Mouse (Mus musculus): Measurements from ENCODE around the gene Tpbg. TPM values are rescaled to one million over a fixed set of nuclear protein-coding genes. Genes with fewer than 3 reads are reported as not detected.

Tpbg gene
- polyA plus RNA-seq, 1 experiment from 2014 or later: 26.6 TPM

DNA sequence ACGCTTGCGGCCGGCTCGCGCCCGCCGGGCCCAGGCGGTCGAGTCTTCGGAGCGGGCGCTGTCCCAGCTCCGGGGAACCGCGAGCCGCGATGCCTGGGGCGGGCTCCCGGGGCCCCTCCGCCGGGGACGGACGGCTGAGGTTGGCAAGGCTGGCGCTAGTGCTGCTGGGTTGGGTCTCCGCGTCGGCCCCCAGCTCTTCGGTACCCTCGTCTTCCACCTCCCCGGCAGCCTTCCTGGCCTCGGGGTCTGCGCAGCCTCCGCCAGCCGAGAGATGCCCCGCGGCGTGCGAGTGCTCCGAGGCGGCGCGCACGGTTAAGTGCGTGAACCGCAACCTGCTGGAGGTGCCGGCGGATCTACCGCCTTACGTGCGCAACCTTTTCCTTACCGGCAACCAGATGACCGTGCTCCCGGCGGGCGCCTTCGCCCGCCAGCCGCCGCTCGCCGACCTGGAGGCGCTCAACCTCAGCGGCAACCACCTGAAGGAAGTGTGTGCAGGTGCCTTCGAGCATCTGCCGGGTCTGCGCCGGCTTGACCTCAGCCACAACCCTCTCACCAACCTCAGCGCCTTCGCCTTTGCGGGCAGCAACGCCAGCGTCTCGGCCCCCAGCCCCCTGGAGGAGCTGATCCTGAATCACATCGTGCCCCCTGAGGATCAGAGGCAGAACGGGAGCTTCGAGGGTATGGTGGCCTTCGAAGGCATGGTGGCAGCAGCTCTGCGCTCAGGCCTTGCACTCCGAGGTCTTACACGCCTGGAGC is 1.9 kb downstream of the Tpbg start:
- Histone ChIP-seq H3K4me3 (peak overlapping the region; percentile 69), H3K27ac (peak overlapping the region; percentile 95)

GRCm38 (mm10) chr9:85844647-85844983 is 2.4 kb downstream of the Tpbg start:
- Histone ChIP-seq H3K9me3 (no peaks in the 10 kb centered on the region), H3K4me1 (peaks cover 17% of the 10 kb centered on the region), H3K4me3 (peak overlapping the region; percentile 69), H3K27me3 (peaks cover 12% of the 10 kb centered on the region), H3K9ac (peak overlapping the region; percentile 81), H3K36me3 (peaks cover 11% of the 10 kb centered on the region), H3K27ac (no peak overlapping the region), H3K4me2 (peak overlapping the region; percentile 92)
- 69% methylated on average over 9 of the region's 9 CpGs for WGBS
- no peak for ATAC-seq (ENCODE audit: insufficient number of reproducible peaks, insufficient read depth, low FRiP score, low TSS enrichment, low read depth)

More for the DNA sequence above, 1.9 kb downstream of the Tpbg start:
- peaks cover 11% of the 10 kb centered on the region for H3K36me3 ChIP-seq
- no peaks in the 10 kb centered on the region for H3K9me3 ChIP-seq
- peaks cover 16% of the 10 kb centered on the region for H3K27me3 ChIP-seq
- peak overlapping the region; percentile 92 for H3K4me2 ChIP-seq
- H3K9ac ChIP-seq: peak overlapping the region; percentile 81
- ATAC-seq (ENCODE audit: insufficient number of reproducible peaks, insufficient read depth, low FRiP score, low TSS enrichment, low read depth): 0 out of 2 replicates have a peak, but pooled peaks have one; percentile 2
- H3K4me1 ChIP-seq: peaks cover 17% of the 10 kb centered on the region
- 2% methylated on average over 79 of the region's 80 CpGs for WGBS

DNA sequence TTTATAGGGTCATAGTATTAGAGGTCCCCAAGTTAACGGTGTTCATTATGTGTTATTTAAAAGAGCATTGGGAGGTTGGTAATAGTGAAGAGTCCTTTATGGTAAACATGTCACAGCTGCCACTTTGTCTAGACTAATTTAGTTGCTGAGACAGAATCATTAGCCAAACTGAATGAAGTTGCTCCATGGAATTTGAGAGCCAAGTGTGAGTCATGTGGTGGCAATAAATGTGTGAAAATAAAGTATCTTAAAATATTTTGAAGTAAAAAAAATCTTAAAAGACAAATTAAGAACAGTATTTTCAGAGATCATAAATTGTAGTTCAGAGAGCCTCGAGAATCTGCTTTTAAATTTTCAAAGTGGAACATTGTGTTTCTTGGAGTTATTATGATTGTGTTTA is 4.0 kb downstream of the Tpbg start:
- 60% methylated on average over 2 of the region's 2 CpGs for WGBS
- H3K27me3 ChIP-seq: peaks cover 5% of the 10 kb centered on the region
- no peak for ATAC-seq (ENCODE audit: insufficient number of reproducible peaks, insufficient read depth, low FRiP score, low TSS enrichment, low read depth)
- no peak overlapping the region for H3K27ac ChIP-seq
- no peaks in the 10 kb centered on the region for H3K9me3 ChIP-seq
- H3K36me3 ChIP-seq: peaks cover 11% of the 10 kb centered on the region
- H3K4me3 ChIP-seq: no peak overlapping the region
- H3K4me2 ChIP-seq: no peak overlapping the region
- peaks cover 17% of the 10 kb centered on the region for H3K4me1 ChIP-seq
- no peak overlapping the region for H3K9ac ChIP-seq

- Histone ChIP-seq H3K4me1 (peaks cover 8% of the 10 kb centered on the region), H3K36me3 (0 out of 2 replicates have a peak, but pooled peaks cover 9% of the 10 kb centered on the region), H3K27ac (no peak overlapping the region), H3K9ac (no peak overlapping the region), H3K4me3 (no peak overlapping the region), H3K4me2 (no peak overlapping the region), H3K27me3 (no peaks in the 10 kb centered on the region), H3K9me3 (no peaks in the 10 kb centered on the region)
- WGBS: 75% methylated on average over 4 of the region's 4 CpGs
- no peak for ATAC-seq (ENCODE audit: insufficient number of reproducible peaks, insufficient read depth, low FRiP score, low TSS enrichment, low read depth)
Measured at GRCm38 (mm10) chr9:85854780-85855179, 12.6 kb downstream of the Tpbg start.

DNA sequence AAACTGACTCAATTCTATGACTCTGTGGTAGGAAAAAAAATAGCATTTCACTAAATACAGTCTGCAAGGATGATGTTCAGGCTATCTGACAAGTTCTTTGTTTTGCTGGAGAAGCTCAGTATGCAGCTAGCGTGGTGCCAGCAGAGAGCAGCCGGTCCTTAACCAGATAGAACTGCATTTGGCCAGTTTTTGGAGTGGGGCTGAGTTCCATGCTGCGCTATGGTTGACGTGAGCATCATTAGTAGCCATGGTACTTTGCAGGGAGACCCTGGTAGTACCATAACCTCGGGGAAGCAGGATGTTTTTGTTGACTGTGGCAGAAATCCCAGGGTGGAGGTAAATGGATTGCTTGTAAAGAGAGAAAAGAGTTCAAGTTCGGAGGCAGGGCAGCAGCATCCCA is 14.3 kb downstream of the Tpbg start:
- no peaks in the 10 kb centered on the region for H3K9me3 ChIP-seq
- H3K9ac ChIP-seq: no peak overlapping the region
- H3K4me2 ChIP-seq: no peak overlapping the region
- H3K27me3 ChIP-seq: no peaks in the 10 kb centered on the region
- no peak for ATAC-seq (ENCODE audit: insufficient number of reproducible peaks, insufficient read depth, low FRiP score, low TSS enrichment, low read depth)
- no peak overlapping the region for H3K4me3 ChIP-seq
- H3K27ac ChIP-seq: no peak overlapping the region
- WGBS: 61% methylated on average over 6 of the region's 6 CpGs
- peaks cover 8% of the 10 kb centered on the region for H3K4me1 ChIP-seq
- H3K36me3 ChIP-seq: 0 out of 2 replicates have a peak, but pooled peaks cover 9% of the 10 kb centered on the region

- no peak for ATAC-seq (ENCODE audit: insufficient number of reproducible peaks, insufficient read depth, low FRiP score, low TSS enrichment, low read depth)
- H3K9ac ChIP-seq: no peak overlapping the region
- 53% methylated on average over 4 of the region's 4 CpGs for WGBS
- no peaks in the 10 kb centered on the region for H3K9me3 ChIP-seq
- H3K27ac ChIP-seq: no peak overlapping the region
- H3K36me3 ChIP-seq: no peaks in the 10 kb centered on the region
- H3K27me3 ChIP-seq: no peaks in the 10 kb centered on the region
- H3K4me3 ChIP-seq: no peak overlapping the region
- H3K4me2 ChIP-seq: no peak overlapping the region
- H3K4me1 ChIP-seq: peaks cover 5% of the 10 kb centered on the region; the same call in 1 of the 2 replicates
Measured at GRCm38 (mm10) chr9:85861065-85861464, 18.9 kb downstream of the Tpbg start.

GRCm38 (mm10) chr9:85862562-85862961 is 20.4 kb downstream of the Tpbg start:
- no peak for ATAC-seq (ENCODE audit: insufficient number of reproducible peaks, insufficient read depth, low FRiP score, low TSS enrichment, low read depth)
- 72% methylated on average over 6 of the region's 6 CpGs for WGBS
- H3K27ac ChIP-seq: no peak overlapping the region

DNA sequence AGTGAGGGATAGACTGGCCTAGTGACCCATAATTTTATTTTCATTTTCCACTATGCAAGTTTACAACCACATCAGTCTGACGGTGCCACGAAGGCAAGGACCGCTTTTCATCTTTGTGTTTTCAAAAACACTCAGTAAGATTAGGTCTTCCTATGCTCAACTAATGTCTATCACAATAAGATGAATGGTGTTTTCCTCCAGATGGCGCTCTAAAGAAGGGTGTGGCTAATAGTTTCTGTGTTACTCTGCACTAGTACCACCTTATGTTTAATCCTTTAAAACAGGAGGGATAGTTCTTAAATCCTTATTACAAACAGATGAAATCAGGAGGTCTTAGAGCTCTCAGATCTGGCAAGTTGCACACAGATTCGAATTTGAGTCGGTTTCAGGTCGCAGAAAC is 30.7 kb downstream of the Tpbg start:
- Histone ChIP-seq H3K4me2 (no peak overlapping the region), H3K27ac (no peak overlapping the region), H3K4me1 (no peaks in the 10 kb centered on the region), H3K4me3 (no peak overlapping the region), H3K9ac (no peak overlapping the region), H3K9me3 (no peaks in the 10 kb centered on the region), H3K27me3 (no peaks in the 10 kb centered on the region), H3K36me3 (no peaks in the 10 kb centered on the region)
- ATAC-seq (ENCODE audit: insufficient number of reproducible peaks, insufficient read depth, low FRiP score, low TSS enrichment, low read depth): no peak
- WGBS: 81% methylated on average over 7 of the region's 7 CpGs

More at GRCm38 (mm10) chr9:85862562-85862961, 20.4 kb downstream of the Tpbg start:
- Histone ChIP-seq H3K4me2 (no peak overlapping the region), H3K4me3 (no peak overlapping the region), H3K27me3 (no peaks in the 10 kb centered on the region), H3K4me1 (no peaks in the 10 kb centered on the region), H3K9me3 (no peaks in the 10 kb centered on the region), H3K36me3 (no peaks in the 10 kb centered on the region), H3K9ac (no peak overlapping the region)

DNA sequence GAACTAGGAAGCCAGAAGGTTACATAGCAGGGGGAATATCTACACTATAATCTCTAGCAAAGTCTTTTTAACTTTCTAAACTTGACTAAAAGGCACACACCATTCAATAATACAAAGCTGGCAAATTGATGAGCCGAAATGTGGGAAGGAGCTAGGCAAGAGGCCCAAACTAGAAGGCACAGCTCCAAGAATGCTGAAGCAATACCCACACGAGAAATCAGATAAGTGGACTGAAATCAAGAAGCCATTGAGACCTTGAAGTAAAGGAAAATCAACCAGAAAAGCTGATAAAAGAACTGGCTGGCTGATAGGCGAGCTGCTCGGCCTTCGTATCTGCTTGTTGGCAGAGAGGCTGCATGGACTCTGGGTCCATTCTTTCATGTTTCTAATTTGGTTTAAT is 51.5 kb downstream of the Tpbg start:
- 67% methylated on average over 5 of the region's 5 CpGs for WGBS
- no peak overlapping the region for H3K4me2 ChIP-seq
- no peak overlapping the region for H3K4me3 ChIP-seq
- H3K27ac ChIP-seq: no peak overlapping the region
- H3K9me3 ChIP-seq: no peaks in the 10 kb centered on the region
- H3K27me3 ChIP-seq: no peaks in the 10 kb centered on the region
- no peak overlapping the region for H3K9ac ChIP-seq
- no peaks in the 10 kb centered on the region for H3K4me1 ChIP-seq
- no peak for ATAC-seq (ENCODE audit: insufficient number of reproducible peaks, insufficient read depth, low FRiP score, low TSS enrichment, low read depth)
- no peaks in the 10 kb centered on the region for H3K36me3 ChIP-seq

Other genes starting within 250 kb of the Tpbg start
- 34.0 and 37.6 TPM in 2 replicates for gene Ibtk, start 93.0 kb upstream of the Tpbg start, polyA plus RNA-seq (2015; fragmentation: Nextera tagmentation; extraction: Ambion mirVana)

All from embryonic facial prominence, embryonic 13.5 days (tissue).